Mouse (Mus musculus) embryonic facial prominence, embryonic 13.5 days (tissue): ENCODE measurements around the gene Vipas39. TPM values are rescaled to one million over a fixed set of nuclear protein-coding genes. Genes with fewer than 3 reads are reported as not detected.
"Not testable (repeated sequence)": the region's sequence is repeated elsewhere in the genome, so short reads cannot be mapped to it uniquely, and the experiment has no call there.

Experiments used
- ATAC-seq: fragments of 200-750 bp; cut with Nextera tagmentation; 2 replicates; pipeline ENCODE4 v1.8.0; 2017; ENCODE audit warnings: low read depth; ENCODE audit not compliant: insufficient number of reproducible peaks, insufficient read depth, low FRiP score, low TSS enrichment
- H3K27ac ChIP-seq: fragments of 300-500 bp; sonication (generic); 2 replicates; pipeline ENCODE4 v1.5.1; 2015; ENCODE audit warnings: moderate library complexity, mild to moderate bottlenecking, inconsistent platforms
- H3K27me3 ChIP-seq: fragments of 300-500 bp; sonication (generic); 2 replicates; pipeline ENCODE4 v1.6.1; 2015; ENCODE audit warnings: mild to moderate bottlenecking, inconsistent platforms
- H3K36me3 ChIP-seq: fragments of 300-500 bp; sonication (generic); 2 replicates; pipeline ENCODE4 v1.6.1; 2015; ENCODE audit warnings: mild to moderate bottlenecking, inconsistent platforms
- H3K4me1 ChIP-seq: fragments of 300-500 bp; sonication (generic); 2 replicates; pipeline ENCODE4 v1.6.1; 2015; ENCODE audit warnings: inconsistent platforms
- H3K4me2 ChIP-seq: fragments of 300-500 bp; sonication (generic); 2 replicates; pipeline ENCODE4 v1.6.1; 2015; ENCODE audit warnings: moderate library complexity, mild to moderate bottlenecking, inconsistent platforms
- H3K4me3 ChIP-seq: fragments of 300-500 bp; sonication (generic); 2 replicates; pipeline ENCODE4 v1.5.1; 2015; ENCODE audit warnings: mild to moderate bottlenecking, inconsistent platforms
- H3K9ac ChIP-seq: fragments of 300-500 bp; sonication (generic); 2 replicates; pipeline ENCODE4 v1.6.1; 2015; ENCODE audit warnings: mild to moderate bottlenecking, inconsistent platforms
- H3K9me3 ChIP-seq: fragments of 300-500 bp; sonication (generic); 2 replicates; pipeline ENCODE4 v1.6.1; 2016; ENCODE audit warnings: inconsistent platforms
- WGBS: fragments of 180-500 bp; shearing (Covaris S2); methylation state at CpG from one replicate; pipeline ENCODE4 v1.1.7; 2015; ENCODE audit warnings: mixed read lengths; 5-methylcytosine and 5-hydroxymethylcytosine counted together
- polyA plus RNA-seq: library from polyadenylated mRNA; unstranded; fragments of >200 nt; fragmentation: Nextera tagmentation; extraction: Ambion mirVana; gene quantifications from 2 replicates; pipeline ENCODE4 v1.2.1, GENCODE M21; 2015

The Vipas39 gene
- polyA plus RNA-seq: 49.6 and 52.1 TPM in 2 replicates

DNA sequence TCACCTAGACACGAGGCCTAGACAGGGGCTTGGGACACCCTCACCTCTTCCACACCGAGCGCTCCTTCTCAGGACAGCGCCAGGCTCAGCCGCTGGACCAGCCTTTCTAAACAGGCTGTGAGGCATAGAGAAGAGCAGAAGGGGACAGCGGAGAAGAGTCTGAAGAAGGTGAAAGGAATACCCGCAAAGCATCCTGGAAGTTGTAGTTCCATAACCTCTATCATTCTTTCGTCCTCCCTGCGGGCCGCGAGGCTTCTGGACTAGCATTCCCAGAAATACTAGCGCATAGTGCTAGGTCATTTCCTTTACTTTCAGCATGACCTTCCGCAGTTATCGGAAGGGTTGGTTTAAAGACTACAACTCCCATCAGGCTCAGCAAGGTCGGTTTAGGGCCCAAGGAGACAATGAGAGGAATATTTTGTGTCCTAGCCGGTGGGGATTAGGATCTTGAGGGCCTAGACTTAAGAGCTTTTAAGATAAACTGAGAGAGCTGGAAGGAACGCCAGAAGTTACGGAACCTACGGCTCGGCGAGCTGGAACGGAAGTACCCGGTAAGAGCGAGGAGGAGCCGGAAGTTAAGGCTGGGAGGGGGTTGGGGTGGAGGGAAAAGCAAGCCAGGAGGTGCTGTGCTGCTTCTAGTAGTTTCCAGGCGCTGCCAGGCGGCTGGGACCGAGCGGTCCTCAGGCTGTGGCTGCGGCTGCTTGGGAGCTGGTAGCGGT, at the start of gene Vipas39, which contains the start of gene Ahsa1:
Gene Vipas39, minus strand, starts transcription at position 149 of the 719 bp plus-strand sequence.
Gene Ahsa1, plus strand, starts transcription at position 372 of the 719 bp plus-strand sequence.
- WGBS: under 1% methylated on average over 31 of the region's 31 CpGs
- peaks cover 44% of the 10 kb centered on the region for H3K36me3 ChIP-seq
- H3K27ac ChIP-seq: peak within 1 kb of the TSS; percentile 87
- H3K4me3 ChIP-seq: peak within 1 kb of the TSS; percentile 71
- peaks cover 17% of the 10 kb centered on the region for H3K4me1 ChIP-seq
- peak within 1 kb of the TSS; percentile 89 for H3K9ac ChIP-seq
- H3K9me3 ChIP-seq: no peaks in the 10 kb centered on the region
- H3K27me3 ChIP-seq: no peaks in the 10 kb centered on the region
- ATAC-seq: peak; percentile 97
- H3K4me2 ChIP-seq: peak within 1 kb of the TSS; percentile 84

DNA sequence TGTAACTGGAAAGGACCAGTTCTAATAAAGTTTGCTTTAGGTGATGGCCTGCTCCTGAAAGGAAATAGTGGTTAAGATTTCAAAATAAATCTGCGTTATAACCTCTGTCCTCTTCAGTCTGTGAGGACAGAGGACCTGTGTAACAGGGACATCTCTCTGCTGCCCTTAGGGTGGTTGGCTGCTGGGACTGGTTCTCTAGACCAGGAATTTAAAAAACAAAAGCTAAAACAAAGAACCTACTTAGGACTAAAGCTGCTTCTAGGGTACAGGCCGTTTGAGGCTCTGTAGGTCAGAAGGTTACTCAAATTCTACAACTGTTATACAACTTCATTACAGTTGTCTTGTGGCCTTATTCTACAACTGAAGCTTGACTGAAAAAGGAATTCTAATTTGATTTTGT, 47.0 kb upstream of the Vipas39 start:
- Histone ChIP-seq H3K4me3 (no peak overlapping the region), H3K36me3 (peaks cover 40% of the 10 kb centered on the region), H3K27ac (no peak overlapping the region), H3K9ac (no peak overlapping the region), H3K9me3 (no peaks in the 10 kb centered on the region), H3K4me2 (no peak overlapping the region), H3K27me3 (no peaks in the 10 kb centered on the region), H3K4me1 (no peaks in the 10 kb centered on the region)
- no peak for ATAC-seq
- WGBS: 39% methylated on average over 2 of the region's 2 CpGs

DNA sequence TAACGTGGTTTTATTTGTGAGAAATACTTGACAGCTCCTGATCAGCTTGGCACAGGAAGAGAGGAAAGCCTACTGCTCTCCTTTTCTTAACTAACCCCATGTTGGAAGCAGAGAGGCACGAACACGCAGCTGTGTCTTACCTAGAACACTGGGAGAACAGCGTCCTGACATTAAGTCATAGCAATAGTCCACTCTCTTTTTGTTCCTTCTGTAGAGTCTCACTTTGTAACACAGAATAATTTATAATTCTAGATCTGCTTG, 40.5 kb upstream of the Vipas39 start:
- not testable (repeated sequence) for H3K4me2 ChIP-seq, H3K9ac ChIP-seq, ATAC-seq, H3K4me3 ChIP-seq, H3K27ac ChIP-seq, H3K4me1 ChIP-seq, H3K9me3 ChIP-seq, H3K27me3 ChIP-seq
- 55% methylated on average over 4 of the region's 4 CpGs for WGBS
- peaks cover 22% of the 10 kb centered on the region for H3K36me3 ChIP-seq

DNA sequence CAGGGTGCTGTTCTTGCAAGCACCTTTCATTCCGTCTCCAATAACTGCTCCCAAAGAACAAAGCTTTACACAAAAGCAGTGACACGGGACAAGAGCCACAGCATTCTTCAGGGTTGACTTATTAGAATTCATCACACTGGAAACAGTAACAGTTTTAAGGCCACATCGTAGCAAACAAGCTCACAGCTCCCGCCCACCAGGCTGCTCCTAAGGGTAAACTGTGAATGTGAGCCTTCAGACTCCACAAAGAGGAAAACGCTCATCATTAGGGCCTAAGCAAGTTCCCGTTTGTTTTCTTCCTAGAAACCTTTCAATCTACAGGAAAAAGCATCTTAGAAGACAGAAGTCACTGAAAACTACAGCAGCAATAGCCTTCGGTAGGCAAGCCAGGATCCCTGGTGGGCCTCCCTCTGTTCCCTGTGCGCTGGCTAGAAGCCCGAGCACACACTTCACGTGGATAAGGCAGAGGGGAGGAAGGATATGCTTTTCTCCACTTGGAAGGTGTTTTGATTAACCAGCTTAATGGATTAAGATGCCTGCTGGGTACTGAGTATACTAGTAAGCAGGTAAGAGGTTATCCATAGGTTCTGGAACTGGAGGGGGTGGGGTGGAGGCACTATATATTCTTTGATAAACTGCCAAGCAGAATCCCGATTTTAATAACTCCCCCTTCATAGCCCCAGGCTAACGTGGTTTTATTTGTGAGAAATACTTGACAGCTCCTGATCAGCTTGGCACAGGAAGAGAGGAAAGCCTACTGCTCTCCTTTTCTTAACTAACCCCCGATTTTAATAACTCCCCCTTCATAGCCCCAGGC, 39.9 kb upstream of the Vipas39 start:
- ATAC-seq: no peak
- peaks cover 4% of the 10 kb centered on the region; the same call in 1 of the 2 replicates for H3K27me3 ChIP-seq
- no peak overlapping the region for H3K4me3 ChIP-seq
- H3K4me2 ChIP-seq: no peak overlapping the region
- peaks cover 22% of the 10 kb centered on the region for H3K36me3 ChIP-seq
- 34% methylated on average over 13 of the region's 13 CpGs for WGBS
- H3K4me1 ChIP-seq: no peaks in the 10 kb centered on the region
- 0 out of 2 replicates have a peak overlapping the region, but pooled peaks have one; percentile 16 for H3K9ac ChIP-seq
- no peak overlapping the region for H3K27ac ChIP-seq
- no peaks in the 10 kb centered on the region for H3K9me3 ChIP-seq

DNA sequence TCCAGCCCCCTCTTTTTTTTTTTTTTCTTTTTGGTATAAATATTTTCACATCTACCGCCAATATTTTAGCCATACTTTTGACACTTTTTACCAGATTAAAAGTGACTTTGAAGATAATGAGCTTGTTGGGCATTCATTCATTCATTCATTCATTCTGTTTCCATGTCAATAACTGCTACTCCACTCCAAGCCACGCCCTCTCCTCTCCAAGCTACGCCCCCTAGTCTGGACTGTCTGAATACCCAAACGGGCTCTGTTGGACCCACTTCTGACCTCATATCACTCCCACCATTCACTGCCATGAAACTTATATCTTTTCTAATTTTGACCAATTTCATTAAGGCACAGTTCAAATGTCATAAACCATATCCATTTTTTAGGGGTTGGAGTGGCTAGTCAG, 35.1 kb upstream of the Vipas39 start:
- no peak overlapping the region for H3K4me3 ChIP-seq
- H3K4me2 ChIP-seq: no peak overlapping the region
- 46% methylated on average over 4 of the region's 4 CpGs for WGBS
- H3K9me3 ChIP-seq: no peaks in the 10 kb centered on the region
- peaks cover 33% of the 10 kb centered on the region for H3K27me3 ChIP-seq
- H3K36me3 ChIP-seq: no peaks in the 10 kb centered on the region
- H3K9ac ChIP-seq: no peak overlapping the region
- no peak overlapping the region for H3K27ac ChIP-seq
- ATAC-seq: no peak
- H3K4me1 ChIP-seq: peaks cover 11% of the 10 kb centered on the region; the same call in 1 of the 2 replicates

DNA sequence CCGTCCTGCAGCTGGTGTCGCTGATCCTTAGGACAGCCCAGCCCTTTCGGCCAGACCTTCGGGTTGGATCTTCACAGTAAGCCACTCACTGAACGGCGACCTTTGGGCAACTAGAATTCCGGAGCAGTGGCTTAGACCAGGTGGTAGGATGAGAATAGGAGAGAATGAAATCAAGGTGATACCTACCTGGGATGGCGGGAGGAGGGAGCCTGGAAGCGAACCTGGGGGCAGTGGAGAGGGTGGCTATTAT, 34.3 kb upstream of the Vipas39 start:
- no peak overlapping the region for H3K27ac ChIP-seq
- peak overlapping the region; percentile 75 for H3K4me3 ChIP-seq
- peak overlapping the region; percentile 77; the same call in 1 of the 2 replicates for H3K9ac ChIP-seq
- peaks cover 33% of the 10 kb centered on the region for H3K27me3 ChIP-seq
- peak overlapping the region; percentile 99 for H3K4me2 ChIP-seq
- under 1% methylated on average over 9 of the region's 9 CpGs for WGBS
- no peak for ATAC-seq
- H3K9me3 ChIP-seq: no peaks in the 10 kb centered on the region
- H3K36me3 ChIP-seq: no peaks in the 10 kb centered on the region
- H3K4me1 ChIP-seq: peaks cover 11% of the 10 kb centered on the region; the same call in 1 of the 2 replicates

DNA sequence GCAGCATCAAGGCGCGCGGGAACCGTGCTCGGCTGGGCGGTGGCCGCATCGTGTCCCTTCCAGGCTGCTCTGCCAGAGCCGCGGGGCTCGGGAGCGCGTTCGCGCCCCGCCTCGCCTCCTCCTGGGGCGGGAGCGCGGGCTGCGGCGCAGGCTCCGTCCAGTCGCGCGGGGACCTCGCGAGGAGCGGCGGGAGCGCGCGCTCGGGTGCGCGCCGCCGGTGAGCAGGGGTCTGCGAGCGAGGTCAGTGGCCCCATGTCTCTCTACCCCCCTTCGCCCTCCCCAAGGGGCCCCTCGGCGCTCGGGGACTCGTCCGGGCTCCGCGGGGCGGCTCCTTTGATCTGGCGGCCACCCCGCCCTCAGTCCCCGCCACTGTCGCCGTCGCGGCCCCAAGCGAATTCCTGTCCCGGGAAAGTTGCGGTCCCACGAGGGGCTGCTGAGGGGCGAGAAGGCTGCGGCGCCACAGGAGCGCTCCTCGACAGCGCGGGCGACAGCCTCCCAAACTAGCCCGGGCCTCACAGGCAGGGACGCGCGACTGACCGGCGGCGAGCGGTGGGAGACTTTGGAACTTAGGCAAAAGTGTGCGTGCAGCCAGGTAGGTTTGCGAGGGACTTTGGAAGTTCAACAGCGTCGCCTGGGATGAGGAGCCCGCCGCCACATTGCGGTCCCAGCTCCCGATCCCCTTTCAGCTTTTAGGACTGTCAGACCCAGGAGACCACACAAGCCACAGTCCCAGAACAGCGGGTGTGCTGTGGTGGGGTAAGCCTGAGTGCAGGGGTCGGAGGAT, 33.8 kb upstream of the Vipas39 start, which contains the start of gene Ism2:
Gene Ism2, minus strand, starts transcription at position 49 of the 784 bp plus-strand sequence.
- Histone ChIP-seq H3K27me3 (peaks cover 33% of the 10 kb centered on the region), H3K9ac (peak within 1 kb of the TSS; percentile 77), H3K4me3 (peak within 1 kb of the TSS; percentile 75), H3K27ac (no peak within 1 kb of the TSS), H3K36me3 (no peaks in the 10 kb centered on the region), H3K4me2 (peak within 1 kb of the TSS; percentile 99), H3K4me1 (peaks cover 11% of the 10 kb centered on the region; the same call in 1 of the 2 replicates), H3K9me3 (no peaks in the 10 kb centered on the region)
- under 1% methylated on average over 86 of the region's 86 CpGs for WGBS
- ATAC-seq: no peak

DNA sequence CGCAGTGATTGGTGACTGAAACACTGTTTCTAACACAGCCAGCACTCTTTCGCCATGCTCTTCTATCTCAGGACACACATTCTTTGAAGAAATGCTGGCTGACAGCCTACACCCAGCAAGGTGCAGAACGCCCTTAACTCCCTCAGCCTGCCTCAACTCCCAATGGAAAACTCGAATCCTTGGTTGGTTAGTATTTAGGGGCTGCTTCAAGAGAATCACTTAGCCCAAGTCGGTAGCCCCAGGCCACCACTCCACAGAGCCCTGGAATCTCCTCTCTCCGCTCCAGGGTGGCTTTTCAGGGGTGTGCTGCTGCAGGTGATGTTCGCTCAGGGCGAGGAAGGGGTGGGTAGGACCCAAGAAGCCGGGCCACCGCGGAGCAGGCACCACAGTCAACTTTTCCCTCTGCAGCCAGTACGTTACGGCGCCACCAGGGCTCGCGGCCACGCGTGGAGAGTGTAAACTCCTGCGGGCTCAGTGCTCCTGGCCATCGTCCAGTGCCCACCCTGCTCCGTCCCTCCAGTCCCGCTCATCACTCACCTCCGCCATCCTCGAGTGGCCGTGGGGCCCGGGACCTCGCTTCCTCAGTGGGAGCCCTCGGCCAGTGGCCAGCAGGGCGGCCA, 33.1 kb upstream of the Vipas39 start:
- H3K27ac ChIP-seq: no peak overlapping the region
- H3K27me3 ChIP-seq: peaks cover 33% of the 10 kb centered on the region
- WGBS: 7% methylated on average over 29 of the region's 29 CpGs
- H3K9me3 ChIP-seq: no peaks in the 10 kb centered on the region
- ATAC-seq: no peak
- peak overlapping the region; percentile 99 for H3K4me2 ChIP-seq
- H3K9ac ChIP-seq: peak overlapping the region; percentile 77
- H3K4me1 ChIP-seq: peaks cover 11% of the 10 kb centered on the region; the same call in 1 of the 2 replicates
- peak overlapping the region; percentile 75 for H3K4me3 ChIP-seq
- no peaks in the 10 kb centered on the region for H3K36me3 ChIP-seq

DNA sequence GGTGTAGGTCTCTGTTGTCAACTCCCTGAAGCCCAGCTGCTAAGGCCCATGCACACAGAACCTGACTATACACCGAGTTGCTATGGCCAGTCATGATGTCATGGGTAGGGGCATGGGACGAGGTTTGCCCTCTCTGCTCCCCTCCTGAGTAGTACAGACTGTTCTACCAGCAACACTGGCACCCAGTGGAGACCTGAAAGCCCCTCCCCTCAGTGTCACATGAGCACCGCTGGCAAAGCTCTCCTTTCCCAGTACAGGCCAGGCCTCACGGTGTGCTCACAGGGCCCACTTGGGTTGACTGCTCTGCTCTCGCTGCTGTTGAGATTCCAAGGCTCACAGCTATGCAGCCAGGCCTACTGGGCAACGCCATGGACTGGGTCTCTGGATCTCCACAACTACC, 27.9 kb upstream of the Vipas39 start:
- H3K36me3 ChIP-seq: no peaks in the 10 kb centered on the region
- 72% methylated on average over 6 of the region's 6 CpGs for WGBS
- H3K27me3 ChIP-seq: peaks cover 8% of the 10 kb centered on the region

DNA sequence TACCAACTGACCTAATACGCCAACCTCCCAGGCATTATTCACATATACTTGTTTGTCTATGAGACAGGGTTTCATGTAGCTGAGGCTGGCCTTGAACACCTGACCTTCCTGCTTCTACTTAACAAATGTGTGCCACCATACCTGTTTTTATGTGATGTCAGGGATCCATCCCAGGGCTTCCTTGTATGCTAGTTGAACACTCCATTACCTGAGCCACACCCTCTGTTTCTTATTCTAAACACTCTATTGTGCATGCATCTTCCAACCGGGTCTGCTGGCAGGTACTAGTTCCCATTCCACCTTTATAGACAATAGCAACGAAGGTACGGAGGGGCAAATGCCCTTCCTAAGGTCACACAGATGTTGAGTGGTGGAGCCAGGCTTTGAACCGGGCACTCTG, 23.0 kb upstream of the Vipas39 start:
- H3K4me1 ChIP-seq: no peaks in the 10 kb centered on the region
- no peak overlapping the region for H3K9ac ChIP-seq
- H3K4me2 ChIP-seq: no peak overlapping the region
- no peaks in the 10 kb centered on the region for H3K36me3 ChIP-seq
- H3K9me3 ChIP-seq: no peaks in the 10 kb centered on the region
- WGBS: 90% methylated on average over 5 of the region's 5 CpGs
- H3K4me3 ChIP-seq: no peak overlapping the region
- H3K27me3 ChIP-seq: no peaks in the 10 kb centered on the region
- ATAC-seq: no peak
- no peak overlapping the region for H3K27ac ChIP-seq

More for the DNA sequence above, 27.9 kb upstream of the Vipas39 start:
- no peak for ATAC-seq
- Histone ChIP-seq H3K9ac (no peak overlapping the region), H3K4me3 (no peak overlapping the region), H3K9me3 (no peaks in the 10 kb centered on the region), H3K4me1 (0 out of 2 replicates have a peak, but pooled peaks cover under 1% of the 10 kb centered on the region), H3K4me2 (no peak overlapping the region), H3K27ac (no peak overlapping the region)

DNA sequence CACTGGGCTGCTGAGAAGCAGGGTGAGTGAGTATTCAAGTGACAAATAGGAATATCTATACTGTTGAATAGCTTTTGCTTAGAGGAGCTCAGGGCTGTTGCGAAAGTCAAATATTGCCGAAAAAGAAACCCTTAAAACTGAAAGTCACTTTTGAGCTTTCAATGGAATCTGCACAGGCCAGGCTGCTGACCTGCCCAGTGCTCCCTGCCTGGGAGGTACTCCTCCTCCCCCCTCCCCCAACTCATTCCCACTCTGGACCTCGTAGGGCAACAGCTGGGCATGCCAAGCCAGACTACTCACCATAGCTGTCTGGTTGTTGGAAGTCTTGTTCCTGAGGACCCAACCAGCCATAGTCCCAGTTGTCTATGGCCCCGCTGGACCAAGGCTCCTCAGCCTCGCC, 18.7 kb upstream of the Vipas39 start:
- Histone ChIP-seq H3K36me3 (no peaks in the 10 kb centered on the region), H3K9ac (no peak overlapping the region), H3K4me1 (no peaks in the 10 kb centered on the region), H3K9me3 (no peaks in the 10 kb centered on the region), H3K4me3 (no peak overlapping the region), H3K4me2 (no peak overlapping the region), H3K27me3 (no peaks in the 10 kb centered on the region), H3K27ac (no peak overlapping the region)
- no peak for ATAC-seq
- WGBS: 84% methylated on average over 5 of the region's 5 CpGs
